Mouse (Mus musculus) spleen, adult 2 months (tissue): ENCODE measurements around the gene Snx12.

Experiments
- CTCF ChIP-seq: fragments of 200-500 bp; IDR thresholded peaks from 2 replicates; pipeline ENCODE4 v1.5.1; 2011; ENCODE audit warnings: mild to moderate bottlenecking, inconsistent platforms; ENCODE audit not compliant: insufficient read depth, insufficient read length, insufficient replicate concordance; ENCODE audit errors: extremely low read depth
- POLR2A ChIP-seq: fragments of 200-500 bp; IDR thresholded peaks from 2 replicates; pipeline ENCODE4 v1.6.1; 2011; ENCODE audit warnings: low read depth, low read length, inconsistent platforms

DNA sequence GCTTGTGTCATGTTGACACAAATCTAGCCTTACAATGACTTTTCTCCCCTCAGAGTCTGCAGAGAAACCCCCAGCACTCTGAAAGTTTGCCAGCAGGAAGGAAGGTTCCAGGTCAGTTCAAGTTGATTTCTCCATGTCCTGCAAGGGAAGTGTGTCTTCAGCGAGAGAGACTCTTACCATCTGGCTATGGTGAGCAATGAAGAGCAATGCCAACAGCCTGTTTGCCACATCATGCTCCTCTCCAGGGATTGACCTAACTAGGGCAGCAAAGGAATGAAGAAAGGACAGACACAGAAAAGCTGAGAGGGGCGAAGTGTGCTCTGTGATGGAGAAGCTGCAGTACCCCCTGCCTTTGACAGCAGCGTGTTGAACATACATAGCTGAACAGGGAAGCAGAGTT, 59.8 kb downstream of the Snx12 start:
- no peak for TF ChIP-seq CTCF
- TF ChIP-seq POLR2A = no peak
